Mouse (Mus musculus) limb, embryonic 13.5 days (tissue): ENCODE measurements at regions not wholly inside any gene's neighbourhood (a gene's known extent, or its start where the extent isn't known, plus 50 kb on each side); places are given as distances from the start of the nearest gene placed in this dataset.

Experiments used
- ATAC-seq: fragments of 200-750 bp; cut with Nextera tagmentation; 2 replicates; pipeline ENCODE4 v1.8.0; 2017; ENCODE audit warnings: low read depth, moderate number of reproducible peaks, moderate TSS enrichment; ENCODE audit not compliant: low FRiP score
- H3K27ac ChIP-seq: fragments of 300-500 bp; sonication (generic); 2 replicates; pipeline ENCODE4 v1.5.1; 2015; ENCODE audit warnings: inconsistent platforms, mild to moderate bottlenecking, moderate library complexity
- H3K27me3 ChIP-seq: fragments of 300-500 bp; sonication (generic); 2 replicates; pipeline ENCODE4 v1.6.1; 2015; ENCODE audit warnings: mild to moderate bottlenecking, inconsistent platforms
- H3K36me3 ChIP-seq: fragments of 300-500 bp; sonication (generic); 2 replicates; pipeline ENCODE4 v1.6.1; 2015; ENCODE audit warnings: inconsistent platforms, mild to moderate bottlenecking, moderate library complexity
- H3K4me1 ChIP-seq: fragments of 300-500 bp; sonication (generic); 2 replicates; pipeline ENCODE4 v1.6.1; 2015; ENCODE audit warnings: inconsistent platforms
- H3K4me2 ChIP-seq: fragments of 300-500 bp; sonication (generic); replicated peaks from 2 replicates; pipeline ENCODE4 v1.6.1; 2015; ENCODE audit warnings: inconsistent platforms, mild to moderate bottlenecking, moderate library complexity
- H3K4me3 ChIP-seq: fragments of 300-500 bp; sonication (generic); 2 replicates; pipeline ENCODE4 v1.5.1; 2015; ENCODE audit warnings: moderate library complexity, mild to moderate bottlenecking, inconsistent platforms
- H3K9ac ChIP-seq: fragments of 300-500 bp; sonication (generic); 2 replicates; pipeline ENCODE4 v1.6.1; 2015; ENCODE audit warnings: mild to moderate bottlenecking, inconsistent platforms
- H3K9me3 ChIP-seq: fragments of 300-500 bp; sonication (generic); 2 replicates; pipeline ENCODE4 v1.6.1; 2016; ENCODE audit warnings: inconsistent platforms
- WGBS: fragments of 180-500 bp; shearing (Covaris S2); methylation state at CpG from one replicate; pipeline ENCODE4 v1.1.7; 2015; 5-methylcytosine and 5-hydroxymethylcytosine counted together

DNA sequence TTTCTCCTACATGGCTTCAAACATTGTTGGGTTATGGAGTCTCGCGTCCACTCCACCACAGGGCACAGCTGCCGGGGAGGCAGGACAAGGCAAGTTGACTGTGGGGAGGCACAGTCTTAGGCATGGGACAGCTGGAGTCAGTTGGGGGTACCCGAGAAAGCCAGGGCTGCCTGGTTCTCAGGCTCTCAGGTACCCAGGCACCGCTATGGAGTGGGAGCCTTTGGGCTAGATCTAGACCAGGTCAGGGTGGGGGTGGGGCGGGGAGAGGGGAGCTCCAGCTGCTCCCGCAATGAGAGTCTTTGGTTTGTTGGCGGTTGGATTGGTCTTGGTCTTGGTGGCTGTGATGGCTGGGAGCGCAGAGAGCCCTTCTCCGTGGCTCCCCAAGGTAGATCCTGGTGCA, 512.2 kb downstream of the Gbe1 start:
- Histone ChIP-seq H3K4me1 (no peaks in the 10 kb centered on the region), H3K27me3 (no peaks in the 10 kb centered on the region), H3K27ac (no peak overlapping the region), H3K9me3 (no peaks in the 10 kb centered on the region), H3K9ac (no peak overlapping the region), H3K4me2 (no peak overlapping the region), H3K36me3 (no peaks in the 10 kb centered on the region), H3K4me3 (no peak overlapping the region)
- WGBS = 95% methylated on average over 10 of the region's 10 CpGs
- ATAC-seq = no peak

DNA sequence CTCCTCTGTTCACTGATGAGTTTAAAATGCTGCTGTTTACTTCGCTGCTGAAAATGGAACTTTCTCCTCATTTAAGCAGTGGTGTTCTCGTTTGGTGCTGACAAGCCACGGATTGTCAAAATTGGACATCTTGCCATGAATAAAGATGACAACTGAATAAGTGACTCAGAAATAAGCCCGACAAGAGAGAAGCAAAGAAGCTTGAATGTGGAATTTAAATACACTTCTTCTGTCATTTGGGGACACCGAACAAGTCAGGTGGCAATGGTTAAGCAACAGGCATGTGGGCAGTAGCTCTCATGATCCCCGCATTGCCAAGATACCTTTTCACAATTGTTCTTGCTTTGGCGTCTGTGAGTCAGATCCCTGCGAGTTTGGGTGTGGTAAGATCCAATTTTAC, 521.3 kb downstream of the Gbe1 start:
- H3K4me2 ChIP-seq = no peak overlapping the region
- ATAC-seq = no peak
- no peaks in the 10 kb centered on the region for H3K4me1 ChIP-seq
- H3K36me3 ChIP-seq = no peaks in the 10 kb centered on the region
- 86% methylated on average over 8 of the region's 8 CpGs for WGBS
- no peaks in the 10 kb centered on the region for H3K9me3 ChIP-seq
- no peaks in the 10 kb centered on the region for H3K27me3 ChIP-seq
- H3K9ac ChIP-seq = no peak overlapping the region
- no peak overlapping the region for H3K4me3 ChIP-seq
- H3K27ac ChIP-seq = no peak overlapping the region

DNA sequence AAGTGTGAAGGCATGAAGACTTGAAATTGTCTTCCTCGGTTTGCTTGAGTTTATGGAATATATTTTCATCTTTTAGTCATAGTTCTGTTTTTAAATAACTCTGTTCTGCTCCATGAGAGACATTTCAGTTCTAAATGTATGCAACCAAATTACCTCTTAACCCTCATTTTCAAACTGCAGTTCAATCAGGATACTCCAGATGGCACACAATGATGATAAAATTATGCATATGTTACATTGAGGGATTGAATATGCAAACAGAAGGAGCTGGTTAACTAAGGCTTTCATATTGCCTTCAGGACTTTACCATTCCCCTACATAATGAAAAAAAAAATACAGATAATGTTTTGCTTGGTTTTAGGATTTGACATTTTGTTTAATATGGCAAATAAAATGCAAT, 524.4 kb downstream of the Gbe1 start:
- no peaks in the 10 kb centered on the region for H3K4me1 ChIP-seq
- H3K9ac ChIP-seq = no peak overlapping the region
- H3K4me3 ChIP-seq = no peak overlapping the region
- H3K36me3 ChIP-seq = no peaks in the 10 kb centered on the region
- no peak for ATAC-seq
- no peak overlapping the region for H3K27ac ChIP-seq
- WGBS = 84% methylated on average over 1 of the region's 1 CpGs
- no peaks in the 10 kb centered on the region for H3K27me3 ChIP-seq
- H3K9me3 ChIP-seq = no peaks in the 10 kb centered on the region
- no peak overlapping the region for H3K4me2 ChIP-seq

DNA sequence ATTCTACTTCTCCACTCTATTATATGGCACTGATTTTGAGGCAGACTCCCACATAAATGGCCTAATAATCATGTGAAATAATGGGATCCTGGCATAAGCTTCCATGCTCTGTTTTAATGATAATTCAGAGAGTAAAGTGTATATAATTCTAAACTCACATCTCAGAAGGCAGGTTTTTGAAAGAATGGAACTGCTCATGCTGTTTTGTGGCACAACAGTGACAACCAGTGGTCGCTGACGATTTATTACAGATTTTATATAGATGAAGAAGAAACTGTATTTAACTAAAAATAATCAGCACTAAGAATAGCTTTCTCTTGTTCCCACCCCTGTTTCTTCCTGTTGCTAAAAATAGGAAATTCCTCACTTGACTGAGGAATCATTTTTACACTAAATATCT, 554.5 kb downstream of the Gbe1 start:
- H3K9me3 ChIP-seq = no peaks in the 10 kb centered on the region
- ATAC-seq = no peak
- H3K36me3 ChIP-seq = no peaks in the 10 kb centered on the region
- H3K4me1 ChIP-seq = no peaks in the 10 kb centered on the region
- no peak overlapping the region for H3K9ac ChIP-seq
- 69% methylated on average over 2 of the region's 2 CpGs for WGBS
- no peaks in the 10 kb centered on the region for H3K27me3 ChIP-seq
- H3K4me2 ChIP-seq = no peak overlapping the region
- H3K27ac ChIP-seq = no peak overlapping the region
- no peak overlapping the region for H3K4me3 ChIP-seq

DNA sequence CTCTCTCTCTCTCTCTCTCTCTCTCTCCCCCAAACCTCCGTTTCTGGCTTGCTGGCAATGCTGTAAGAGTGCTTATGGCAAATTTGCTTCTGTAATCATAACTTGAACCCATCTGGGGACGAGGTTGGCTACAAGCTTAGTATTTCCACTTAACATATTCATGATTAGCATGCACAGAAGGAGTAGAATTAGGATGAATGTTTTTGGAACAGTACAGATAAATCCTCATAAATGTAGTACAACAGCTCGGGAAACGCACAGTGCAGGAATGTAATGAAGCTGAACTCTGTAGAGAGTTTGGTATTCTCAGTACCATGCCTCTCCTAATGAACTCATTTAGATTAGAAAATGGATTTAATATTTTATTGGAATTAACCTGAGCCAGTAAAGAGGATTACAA, 555.5 kb downstream of the Gbe1 start:
- H3K4me3 ChIP-seq = no peak overlapping the region
- H3K27me3 ChIP-seq = no peaks in the 10 kb centered on the region
- H3K27ac ChIP-seq = no peak overlapping the region
- no peaks in the 10 kb centered on the region for H3K36me3 ChIP-seq
- no peaks in the 10 kb centered on the region for H3K4me1 ChIP-seq
- H3K9ac ChIP-seq = no peak overlapping the region
- no peaks in the 10 kb centered on the region for H3K9me3 ChIP-seq
- no peak overlapping the region for H3K4me2 ChIP-seq
- ATAC-seq = peak; percentile 48; the same call in 1 of the 2 replicates
- WGBS = 53% methylated on average over 4 of the region's 4 CpGs

DNA sequence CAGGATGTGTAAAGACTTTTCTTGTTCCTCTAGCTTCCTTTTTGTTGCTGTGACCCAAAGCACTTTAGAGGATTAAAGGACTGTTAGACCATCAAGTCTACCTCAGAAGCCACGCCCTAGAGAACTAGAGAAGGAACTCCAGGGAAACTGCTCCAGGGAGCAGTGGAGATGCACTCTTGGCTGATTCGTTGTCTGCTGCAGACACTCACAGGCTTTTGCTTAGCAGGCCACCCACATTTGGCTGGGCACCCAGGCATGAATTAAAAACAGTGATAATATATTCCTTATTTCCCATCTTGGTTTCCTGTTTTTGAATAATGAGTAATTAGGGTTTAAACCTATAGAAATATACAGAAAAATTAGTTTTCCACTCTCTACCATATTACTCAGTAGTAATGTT, 560.3 kb downstream of the Gbe1 start:
- H3K27ac ChIP-seq = no peak overlapping the region
- no peaks in the 10 kb centered on the region for H3K4me1 ChIP-seq
- WGBS = 41% methylated on average over 2 of the region's 2 CpGs

DNA sequence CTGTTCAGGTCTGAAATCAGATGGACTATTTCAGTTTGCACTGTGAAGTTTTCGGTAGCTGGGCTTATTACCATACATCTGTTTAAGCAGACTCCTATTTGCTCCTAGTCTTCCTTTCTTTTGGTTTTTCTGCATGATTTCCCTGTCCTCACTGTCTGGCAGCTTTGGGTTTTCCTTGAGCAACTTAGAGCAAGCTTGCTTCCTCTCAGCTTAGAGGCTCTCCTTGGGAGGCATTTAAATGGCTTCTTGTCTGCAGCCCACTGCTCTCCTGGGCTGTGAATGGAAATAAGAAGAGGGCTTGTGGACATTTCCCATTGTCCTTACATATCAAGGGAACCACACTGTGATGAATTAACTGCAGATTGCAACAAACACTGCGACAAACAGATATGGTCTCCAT, 566.9 kb downstream of the Gbe1 start:
- no peak for ATAC-seq
- H3K36me3 ChIP-seq = no peaks in the 10 kb centered on the region
- H3K27me3 ChIP-seq = no peaks in the 10 kb centered on the region
- peaks cover 3% of the 10 kb centered on the region; the same call in 1 of the 2 replicates for H3K4me1 ChIP-seq
- no peak overlapping the region for H3K4me2 ChIP-seq
- H3K27ac ChIP-seq = no peak overlapping the region
- H3K4me3 ChIP-seq = no peak overlapping the region
- no peak overlapping the region for H3K9ac ChIP-seq
- no peaks in the 10 kb centered on the region for H3K9me3 ChIP-seq
- WGBS = 73% methylated on average over 2 of the region's 2 CpGs

More for the DNA sequence above, 560.3 kb downstream of the Gbe1 start:
- no peak overlapping the region for H3K4me2 ChIP-seq
- no peaks in the 10 kb centered on the region for H3K36me3 ChIP-seq
- no peak overlapping the region for H3K4me3 ChIP-seq
- no peak overlapping the region for H3K9ac ChIP-seq
- no peaks in the 10 kb centered on the region for H3K9me3 ChIP-seq
- H3K27me3 ChIP-seq = no peaks in the 10 kb centered on the region
- no peak for ATAC-seq

DNA sequence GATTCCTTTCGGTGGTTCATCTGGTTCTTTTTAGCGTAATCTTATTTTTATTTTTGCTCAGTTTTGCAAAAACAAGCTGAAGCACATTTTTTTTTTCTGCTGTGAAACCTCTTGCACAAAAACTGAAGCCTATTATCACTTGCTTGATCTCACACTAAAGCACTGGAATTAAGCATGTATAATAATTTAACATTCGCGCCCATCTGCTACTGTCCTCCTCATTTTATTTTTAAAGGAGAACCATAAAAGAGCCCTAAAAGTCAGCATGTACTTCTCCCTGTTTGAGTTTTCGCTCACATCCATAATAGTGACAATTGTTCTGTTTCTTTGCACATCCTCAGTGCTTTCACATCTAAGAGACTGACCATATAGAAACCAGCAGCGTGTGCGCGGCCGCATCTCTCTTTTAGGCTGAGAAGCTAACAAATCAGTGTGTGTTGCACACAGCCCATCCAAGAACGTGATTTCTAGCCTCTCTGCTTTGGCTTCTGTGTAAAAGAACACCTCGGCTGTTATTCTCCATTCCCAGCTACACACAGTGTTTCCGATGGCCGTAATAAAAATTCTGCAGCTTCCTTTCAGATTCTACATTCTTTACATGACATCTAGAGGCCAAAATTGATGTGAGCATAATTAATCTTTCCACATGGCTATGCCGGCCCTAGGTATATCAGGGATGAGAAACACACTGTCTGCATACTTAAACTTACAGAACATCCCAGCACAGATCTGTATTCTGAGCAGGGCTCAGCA, 567.5 kb downstream of the Gbe1 start:
- no peaks in the 10 kb centered on the region for H3K36me3 ChIP-seq
- ATAC-seq = no peak
- no peak overlapping the region for H3K4me2 ChIP-seq
- H3K9me3 ChIP-seq = no peaks in the 10 kb centered on the region
- WGBS = 66% methylated on average over 14 of the region's 14 CpGs
- H3K9ac ChIP-seq = no peak overlapping the region
- peaks cover 3% of the 10 kb centered on the region; the same call in 1 of the 2 replicates for H3K4me1 ChIP-seq
- no peak overlapping the region for H3K4me3 ChIP-seq
- no peak overlapping the region for H3K27ac ChIP-seq
- H3K27me3 ChIP-seq = no peaks in the 10 kb centered on the region

DNA sequence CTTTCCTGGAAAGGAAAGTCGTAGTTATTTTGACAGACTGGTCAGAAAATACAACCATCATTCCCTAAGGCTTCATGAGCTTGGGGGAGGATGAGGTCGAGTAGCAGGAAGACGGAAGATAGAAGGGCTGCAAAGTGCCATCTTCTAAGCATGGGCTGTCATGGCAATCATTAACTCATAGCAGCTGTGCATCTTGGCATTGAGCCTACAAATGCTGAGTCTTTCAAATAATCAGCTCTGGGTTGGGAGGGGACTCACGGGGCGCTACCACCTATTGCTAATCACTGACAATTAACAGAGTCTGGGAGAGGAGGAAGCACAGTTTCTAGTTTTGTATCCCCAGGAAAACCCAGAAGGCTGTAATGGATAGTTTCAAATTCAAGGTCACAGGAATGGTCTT, 586.3 kb downstream of the Gbe1 start:
- Histone ChIP-seq H3K9ac (no peak overlapping the region), H3K27ac (no peak overlapping the region), H3K4me2 (no peak overlapping the region), H3K9me3 (no peaks in the 10 kb centered on the region), H3K4me1 (no peaks in the 10 kb centered on the region), H3K27me3 (no peaks in the 10 kb centered on the region), H3K36me3 (no peaks in the 10 kb centered on the region), H3K4me3 (no peak overlapping the region)
- WGBS = 86% methylated on average over 5 of the region's 5 CpGs
- no peak for ATAC-seq

DNA sequence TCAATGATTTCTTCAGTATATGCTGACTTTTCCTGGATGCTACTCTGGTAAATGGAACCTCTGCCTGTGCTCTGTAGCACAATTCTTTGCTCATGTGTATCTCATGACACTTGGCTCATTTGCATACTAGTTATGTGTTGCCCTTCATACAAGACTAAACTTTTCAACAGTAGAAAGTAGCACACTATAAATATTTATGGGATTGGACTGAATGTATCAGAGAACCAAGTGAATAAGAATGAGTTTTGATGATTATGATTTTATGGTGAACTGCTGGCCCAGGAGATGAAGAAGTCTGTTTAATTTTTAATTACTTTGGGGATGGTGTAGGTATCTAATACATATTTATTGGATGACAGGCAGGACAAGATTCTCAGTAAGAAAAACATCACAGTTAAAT, 606.3 kb downstream of the Gbe1 start:
- Histone ChIP-seq H3K27ac (no peak overlapping the region), H3K4me3 (no peak overlapping the region), H3K9me3 (no peaks in the 10 kb centered on the region), H3K9ac (no peak overlapping the region), H3K27me3 (no peaks in the 10 kb centered on the region), H3K4me2 (no peak overlapping the region), H3K36me3 (no peaks in the 10 kb centered on the region), H3K4me1 (no peaks in the 10 kb centered on the region)
- no peak for ATAC-seq

DNA sequence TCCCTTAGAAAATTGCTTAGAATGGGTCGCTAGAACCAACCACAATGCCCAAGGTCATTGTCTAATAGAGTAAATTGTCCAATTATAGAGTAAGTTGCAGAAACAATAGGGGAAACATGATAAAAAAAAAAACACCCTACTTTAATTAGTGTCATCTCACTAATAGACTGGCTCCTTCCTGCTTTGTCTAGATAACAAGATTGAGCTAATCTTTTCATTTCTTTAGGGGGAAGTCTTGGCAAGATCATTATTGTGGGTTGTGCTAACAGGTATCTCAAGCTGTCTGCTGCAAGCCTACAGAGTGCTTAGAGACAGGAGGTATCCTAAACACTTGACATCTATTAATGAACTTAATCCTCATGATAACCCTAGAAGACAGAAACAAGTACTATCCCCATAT, 615.9 kb downstream of the Gbe1 start:
- no peaks in the 10 kb centered on the region for H3K4me1 ChIP-seq
- ATAC-seq = no peak
- H3K27ac ChIP-seq = no peak overlapping the region
- H3K4me3 ChIP-seq = no peak overlapping the region
- WGBS = 46% methylated on average over 1 of the region's 1 CpGs
- H3K36me3 ChIP-seq = no peaks in the 10 kb centered on the region
- H3K9me3 ChIP-seq = no peaks in the 10 kb centered on the region
- no peak overlapping the region for H3K9ac ChIP-seq
- H3K27me3 ChIP-seq = no peaks in the 10 kb centered on the region
- H3K4me2 ChIP-seq = no peak overlapping the region

DNA sequence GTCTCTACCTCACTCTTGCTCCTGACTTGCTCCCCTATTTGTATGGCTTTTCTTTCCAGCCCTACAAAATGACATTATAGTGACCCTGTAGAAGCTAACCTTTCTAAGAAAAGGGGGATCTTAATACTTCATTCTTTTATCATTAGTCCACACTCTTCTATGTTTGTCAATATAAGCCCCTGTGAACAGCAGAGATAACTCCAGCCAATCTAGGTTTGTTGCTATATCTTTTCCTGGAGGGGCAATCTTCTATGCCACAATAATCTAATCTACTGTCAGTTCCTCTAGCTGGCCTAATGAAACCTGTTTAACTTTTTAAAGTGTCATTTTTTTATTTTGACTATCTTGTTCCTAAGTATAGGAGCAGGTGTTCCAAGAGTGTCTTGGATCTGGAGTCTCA, 622.2 kb downstream of the Gbe1 start:
- Histone ChIP-seq H3K9ac (no peak overlapping the region), H3K27ac (no peak overlapping the region), H3K36me3 (no peaks in the 10 kb centered on the region), H3K27me3 (no peaks in the 10 kb centered on the region), H3K4me1 (no peaks in the 10 kb centered on the region), H3K9me3 (peaks cover 5% of the 10 kb centered on the region), H3K4me3 (no peak overlapping the region), H3K4me2 (no peak overlapping the region)
- ATAC-seq = no peak

DNA sequence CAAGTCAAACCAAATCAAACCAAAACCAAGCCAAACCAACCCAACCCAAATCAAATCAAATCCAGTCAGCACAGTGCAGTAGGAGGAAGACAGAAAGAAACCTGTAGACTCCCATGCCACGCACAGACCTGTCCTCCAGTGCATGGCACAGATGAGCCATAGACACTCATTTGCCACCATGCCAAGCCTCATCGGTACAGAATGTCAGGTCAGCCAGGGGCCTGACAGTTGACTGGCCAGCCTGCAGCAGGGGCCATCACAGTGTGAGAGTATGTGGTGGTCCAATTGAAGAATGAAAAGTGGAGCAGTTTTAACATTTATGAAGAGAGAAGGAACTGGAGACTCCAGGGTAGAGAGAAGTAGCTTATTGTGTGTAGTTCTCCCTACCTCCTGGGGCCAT, 639.2 kb downstream of the Gbe1 start:
- Histone ChIP-seq H3K27ac (no peak overlapping the region), H3K36me3 (no peaks in the 10 kb centered on the region), H3K9ac (no peak overlapping the region), H3K4me2 (no peak overlapping the region), H3K4me3 (no peak overlapping the region), H3K27me3 (no peaks in the 10 kb centered on the region), H3K4me1 (no peaks in the 10 kb centered on the region), H3K9me3 (0 out of 2 replicates have a peak, but pooled peaks cover 3% of the 10 kb centered on the region)
- ATAC-seq = no peak
- 91% methylated on average over 2 of the region's 2 CpGs for WGBS
